Mouse (Mus musculus) hindbrain, embryonic 14.5 days (tissue): ENCODE measurements around the gene Lefty2. TPM values are rescaled to one million over a fixed set of nuclear protein-coding genes. Genes with fewer than 3 reads are reported as not detected.
A peak's percentile ranks its signal among the peaks of the same experiment; 100 is the strongest.

Source experiments
- ATAC-seq: fragments of 200-750 bp; cut with Nextera tagmentation; 2 replicates; pipeline ENCODE4 v1.8.0; 2017; ENCODE audit warnings: moderate number of reproducible peaks, mild to moderate bottlenecking, moderate TSS enrichment, moderate library complexity; ENCODE audit not compliant: low FRiP score
- DNase-seq: peaks from one replicate; pipeline ENCODE4 v3.0.0-alpha.2; 2015; ENCODE audit warnings: low spot score
- H3K27ac ChIP-seq: fragments of 300-500 bp; sonication (generic); 2 replicates; pipeline ENCODE4 v1.5.1; 2014; ENCODE audit warnings: mild to moderate bottlenecking, moderate library complexity
- H3K27me3 ChIP-seq: fragments of 300-500 bp; sonication (generic); 2 replicates; pipeline ENCODE4 v1.6.1; 2014; ENCODE audit warnings: mild to moderate bottlenecking, low read length, mixed read lengths; ENCODE audit not compliant: control insufficient read depth, insufficient read depth
- H3K36me3 ChIP-seq: fragments of 300-500 bp; sonication (generic); replicated peaks from 2 replicates; pipeline ENCODE4 v1.6.1; 2014; ENCODE audit not compliant: control insufficient read depth, insufficient read depth
- H3K4me1 ChIP-seq: fragments of 300-500 bp; sonication (generic); replicated peaks from 2 replicates; pipeline ENCODE4 v1.6.1; 2014; ENCODE audit warnings: antibody characterized with exemption, low read length, mixed read lengths; ENCODE audit not compliant: control insufficient read depth, insufficient read depth
- H3K4me2 ChIP-seq: fragments of 300-500 bp; sonication (generic); replicated peaks from 2 replicates; pipeline ENCODE4 v1.6.1; 2014; ENCODE audit warnings: mild to moderate bottlenecking, moderate library complexity
- H3K4me3 ChIP-seq: fragments of 300-500 bp; sonication (generic); replicated peaks from 2 replicates; pipeline ENCODE4 v1.5.1; 2014; ENCODE audit warnings: mild to moderate bottlenecking, low read length
- H3K9ac ChIP-seq: fragments of 300-500 bp; sonication (generic); 2 replicates; pipeline ENCODE4 v1.6.1; 2014
- H3K9me3 ChIP-seq: fragments of 300-500 bp; sonication (generic); 2 replicates; pipeline ENCODE4 v1.6.1; 2016; ENCODE audit warnings: low read length; ENCODE audit not compliant: control insufficient read depth
- WGBS: fragments of 180-500 bp; shearing (Covaris S2); extraction: QIAGEN DNeasy Blood & Tissue Kit; methylation state at CpG from one replicate; pipeline ENCODE4 v1.1.7; 2014; 5-methylcytosine and 5-hydroxymethylcytosine counted together
- polyA plus RNA-seq: library from polyadenylated mRNA; unstranded; fragments of >200 nt; fragmentation: Nextera tagmentation; extraction: Ambion mirVana; gene quantifications from 2 replicates; pipeline ENCODE4 v1.2.1, GENCODE M21; 2014

The Lefty2 gene
- polyA plus RNA-seq, 1 experiment from 2014 or later, result 1.5 TPM

DNA sequence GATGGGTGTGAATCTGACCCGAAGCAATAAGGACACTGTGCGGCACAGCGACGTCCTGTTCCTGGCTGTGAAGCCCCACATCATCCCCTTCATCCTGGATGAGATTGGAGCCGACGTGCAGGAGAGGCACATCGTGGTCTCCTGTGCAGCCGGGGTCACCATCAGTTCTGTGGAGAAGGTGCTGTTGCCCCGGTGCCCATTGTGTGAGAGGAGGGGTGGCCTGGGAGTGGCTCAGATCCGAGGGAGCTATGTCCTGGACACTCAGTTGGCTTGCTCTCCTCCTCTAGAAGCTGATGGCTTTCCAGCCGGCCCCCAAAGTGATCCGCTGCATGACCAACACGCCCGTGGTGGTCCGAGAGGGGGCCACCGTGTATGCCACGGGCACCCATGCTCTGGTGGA lies 13.0 kb downstream of the Lefty2 start:
- 0 out of 2 replicates have a peak overlapping the region, but pooled peaks have one; percentile 45 for H3K9ac ChIP-seq
- no peaks in the 10 kb centered on the region for H3K9me3 ChIP-seq
- 94% methylated on average over 17 of the region's 17 CpGs for whole genome bisulfite sequencing
- ATAC-seq, result no peak
- no peak for DNase-seq
- no peak overlapping the region for H3K27ac ChIP-seq
- H3K4me1 ChIP-seq, result peaks cover 15% of the 10 kb centered on the region
- no peaks in the 10 kb centered on the region for H3K27me3 ChIP-seq
- H3K36me3 ChIP-seq, result peaks cover 31% of the 10 kb centered on the region
- peak overlapping the region; percentile 72; the same call in 1 of the 2 replicates for H3K4me3 ChIP-seq
- peak overlapping the region; percentile 85; the same call in 1 of the 2 replicates for H3K4me2 ChIP-seq

DNA sequence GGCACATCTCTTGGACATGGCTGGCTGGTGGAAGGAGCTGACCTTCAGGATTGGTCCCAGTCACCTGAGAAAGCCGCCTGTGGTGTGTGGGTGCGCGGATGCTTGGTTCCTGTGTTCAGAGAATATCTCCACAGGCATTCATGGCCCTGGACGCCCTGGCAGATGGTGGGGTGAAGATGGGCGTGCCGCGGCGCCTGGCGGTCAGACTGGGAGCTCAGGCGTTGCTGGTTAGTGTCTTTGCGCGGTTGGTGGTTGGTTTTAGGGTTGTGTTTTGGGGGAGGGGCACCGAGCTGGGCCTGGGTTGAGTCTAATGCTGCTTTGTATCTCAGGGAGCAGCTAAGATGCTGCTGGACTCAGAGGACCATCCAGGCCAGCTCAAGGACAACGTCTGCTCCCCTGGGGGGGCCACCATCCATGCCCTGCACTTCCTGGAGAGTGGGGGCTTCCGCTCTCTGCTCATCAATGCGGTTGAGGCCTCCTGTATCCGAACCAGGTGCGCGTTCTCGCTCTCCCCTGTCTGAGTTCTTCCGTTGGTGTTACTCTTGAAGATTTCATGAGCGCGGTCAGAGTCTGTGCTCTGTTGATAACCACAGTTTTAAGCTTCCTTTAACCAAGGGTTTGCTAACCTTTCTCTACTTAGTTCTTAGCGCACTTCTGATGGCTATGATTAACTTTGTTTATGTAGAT lies 13.7 kb downstream of the Lefty2 start:
- 92% methylated on average over 24 of the region's 24 CpGs for WGBS
- Histone ChIP-seq H3K9me3 (no peaks in the 10 kb centered on the region), H3K4me1 (peaks cover 15% of the 10 kb centered on the region), H3K27ac (no peak overlapping the region), H3K27me3 (no peaks in the 10 kb centered on the region), H3K4me3 (no peak overlapping the region), H3K4me2 (no peak overlapping the region), H3K9ac (no peak overlapping the region), H3K36me3 (peaks cover 31% of the 10 kb centered on the region)
- no peak for ATAC-seq
- DNase-seq, result no peak

DNA sequence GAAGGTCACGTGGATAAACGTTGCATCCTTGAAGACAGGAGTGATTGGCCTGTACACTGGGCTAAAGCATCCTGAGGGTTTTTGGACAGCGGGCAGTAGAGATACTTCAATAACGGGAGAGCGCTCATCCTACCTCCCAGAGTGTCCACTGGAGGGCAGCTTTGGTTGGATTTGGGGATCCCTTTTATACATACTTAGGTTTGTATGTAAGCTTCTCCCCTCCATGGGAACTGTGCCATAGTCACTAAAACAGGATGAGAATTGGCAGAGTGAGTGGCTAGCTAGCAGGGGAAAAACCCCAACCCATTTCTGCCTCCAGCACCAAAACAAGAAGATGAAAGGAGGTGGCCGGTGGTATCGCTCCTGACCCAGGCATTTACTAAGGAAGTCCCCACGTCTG lies 18.2 kb downstream of the Lefty2 start:
- H3K4me1 ChIP-seq, result no peaks in the 10 kb centered on the region
- H3K9ac ChIP-seq, result no peak overlapping the region
- ATAC-seq (no peak), DNase-seq (no peak)
- no peak overlapping the region for H3K4me2 ChIP-seq
- H3K27ac ChIP-seq, result no peak overlapping the region
- no peaks in the 10 kb centered on the region for H3K9me3 ChIP-seq
- WGBS, result 50% methylated on average over 8 of the region's 8 CpGs
- H3K27me3 ChIP-seq, result no peaks in the 10 kb centered on the region
- H3K4me3 ChIP-seq, result no peak overlapping the region
- peaks cover 28% of the 10 kb centered on the region for H3K36me3 ChIP-seq

GRCm38 (mm10) chr1:180911653-180912287 lies 18.9 kb downstream of the Lefty2 start:
- Histone ChIP-seq H3K4me2 (no peak overlapping the region), H3K9ac (no peak overlapping the region), H3K4me1 (no peaks in the 10 kb centered on the region), H3K36me3 (peaks cover 21% of the 10 kb centered on the region), H3K27me3 (no peaks in the 10 kb centered on the region), H3K9me3 (no peaks in the 10 kb centered on the region), H3K27ac (no peak overlapping the region), H3K4me3 (no peak overlapping the region)
- 65% methylated on average over 20 of the region's 20 CpGs for WGBS
- no peak for ATAC-seq
- DNase-seq, result no peak

GRCm38 (mm10) chr1:180912792-180913191 lies 19.9 kb downstream of the Lefty2 start:
- 82% methylated on average over 5 of the region's 5 CpGs for WGBS
- ATAC-seq, result no peak
- no peak overlapping the region for H3K27ac ChIP-seq
- H3K27me3 ChIP-seq, result no peaks in the 10 kb centered on the region
- DNase-seq, result no peak
- no peaks in the 10 kb centered on the region for H3K9me3 ChIP-seq
- no peak overlapping the region for H3K4me2 ChIP-seq
- H3K4me1 ChIP-seq, result no peaks in the 10 kb centered on the region
- no peak overlapping the region for H3K9ac ChIP-seq
- peaks cover 12% of the 10 kb centered on the region for H3K36me3 ChIP-seq
- no peak overlapping the region for H3K4me3 ChIP-seq

- H3K27ac ChIP-seq, result no peak overlapping the region
- H3K4me3 ChIP-seq, result no peak overlapping the region
- H3K4me2 ChIP-seq, result no peak overlapping the region
- H3K9me3 ChIP-seq, result no peaks in the 10 kb centered on the region
- no peaks in the 10 kb centered on the region for H3K4me1 ChIP-seq
- H3K36me3 ChIP-seq, result peaks cover 3% of the 10 kb centered on the region; the same call in 1 of the 2 replicates
- no peak overlapping the region for H3K9ac ChIP-seq
- ATAC-seq (no peak), DNase-seq (no peak)
- H3K27me3 ChIP-seq, result no peaks in the 10 kb centered on the region
- WGBS, result 71% methylated on average over 4 of the region's 4 CpGs
These were observed 20.9 kb downstream of the Lefty2 start for GRCm38 (mm10) chr1:180913797-180914196.

DNA sequence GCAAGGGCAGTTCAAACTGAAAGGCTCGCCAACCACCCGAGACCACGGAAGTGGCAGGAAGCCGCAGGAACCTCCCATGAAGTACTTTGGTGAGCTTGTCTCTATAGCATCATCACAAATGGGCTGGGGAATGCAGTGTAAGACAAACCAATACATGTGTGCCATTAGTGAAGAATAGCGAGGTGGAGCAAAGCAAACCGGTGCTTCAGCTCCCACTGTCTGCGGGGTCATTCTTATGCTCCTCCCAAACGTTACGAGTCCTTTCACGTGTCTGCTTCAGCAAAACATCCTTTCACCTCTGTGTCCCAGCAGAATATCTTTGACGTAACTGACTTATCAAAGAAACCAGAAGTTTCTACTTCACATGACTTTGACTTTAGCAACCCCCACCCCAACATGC lies 23.5 kb downstream of the Lefty2 start:
- H3K36me3 ChIP-seq, result no peaks in the 10 kb centered on the region
- ATAC-seq, result no peak

DNA sequence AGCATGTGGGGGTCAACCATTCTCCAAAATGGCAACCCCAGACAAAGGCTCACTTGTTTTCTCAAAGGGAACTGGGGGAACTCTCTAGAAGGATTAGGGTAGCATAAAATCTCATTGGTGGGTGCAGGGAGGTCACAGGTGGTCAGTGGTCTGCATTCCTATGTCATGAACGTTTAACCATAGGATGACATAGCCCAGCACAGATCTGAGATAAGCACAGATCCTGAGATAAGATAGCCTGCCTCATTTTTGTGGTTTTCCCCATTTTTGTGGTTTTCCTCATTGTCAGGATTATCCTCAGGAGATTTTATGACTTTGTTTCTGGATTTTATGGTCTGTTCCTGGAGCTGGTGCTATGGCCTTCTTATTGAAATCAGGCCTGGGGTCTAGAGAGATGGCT lies 24.1 kb downstream of the Lefty2 start:
- no peak overlapping the region for H3K9ac ChIP-seq
- ATAC-seq (no peak), DNase-seq (no peak)
- no peaks in the 10 kb centered on the region for H3K36me3 ChIP-seq
- H3K4me1 ChIP-seq, result no peaks in the 10 kb centered on the region
- WGBS, result 58% methylated on average over 1 of the region's 1 CpGs
- no peak overlapping the region for H3K4me3 ChIP-seq
- H3K4me2 ChIP-seq, result no peak overlapping the region
- no peaks in the 10 kb centered on the region for H3K27me3 ChIP-seq
- no peak overlapping the region for H3K27ac ChIP-seq
- H3K9me3 ChIP-seq, result no peaks in the 10 kb centered on the region

More for the DNA sequence above, 23.5 kb downstream of the Lefty2 start:
- Histone ChIP-seq H3K4me3 (no peak overlapping the region), H3K9ac (no peak overlapping the region), H3K27me3 (no peaks in the 10 kb centered on the region), H3K27ac (no peak overlapping the region), H3K4me2 (no peak overlapping the region), H3K4me1 (no peaks in the 10 kb centered on the region), H3K9me3 (no peaks in the 10 kb centered on the region)
- DNase-seq, result no peak
- WGBS, result 89% methylated on average over 11 of the region's 11 CpGs

DNA sequence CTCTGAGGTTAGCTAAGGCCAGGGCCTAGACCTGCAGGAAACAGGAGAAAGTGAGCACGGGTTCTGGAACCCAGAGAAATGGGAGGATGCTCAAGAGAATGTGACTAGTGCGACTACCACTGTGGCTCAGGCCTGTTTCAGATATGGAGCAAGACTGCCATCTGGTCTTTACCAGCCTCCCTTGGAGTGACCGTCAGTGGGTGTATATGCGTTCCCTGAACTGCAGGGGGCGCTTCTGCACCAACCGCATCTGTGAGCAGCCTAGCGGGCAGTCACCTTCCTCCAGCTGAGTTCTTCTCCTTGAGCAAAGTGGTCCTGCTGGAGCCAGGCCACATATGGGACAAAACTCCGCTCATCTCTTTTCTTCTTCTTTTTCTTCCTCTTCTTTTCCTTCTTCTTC lies 26.8 kb downstream of the Lefty2 start:
- Histone ChIP-seq H3K36me3 (no peaks in the 10 kb centered on the region), H3K4me2 (no peak overlapping the region)
- DNase-seq, result no peak

More for the DNA sequence above, 26.8 kb downstream of the Lefty2 start:
- WGBS, result 33% methylated on average over 8 of the region's 8 CpGs
- H3K9ac ChIP-seq, result no peak overlapping the region
- H3K4me3 ChIP-seq, result no peak overlapping the region
- no peaks in the 10 kb centered on the region for H3K27me3 ChIP-seq
- ATAC-seq, result no peak
- H3K4me1 ChIP-seq, result no peaks in the 10 kb centered on the region
- H3K9me3 ChIP-seq, result no peaks in the 10 kb centered on the region
- no peak overlapping the region for H3K27ac ChIP-seq
